Mouse (Mus musculus) naive thymus-derived CD4-positive, alpha-beta T cell, adult 2 months (primary cell): ENCODE measurements around the gene Arg2.
A peak's percentile ranks its signal among the peaks of the same experiment; 100 is the strongest.
"Not testable (repeated sequence)": the region's sequence is repeated elsewhere in the genome, so short reads cannot be mapped to it uniquely, and the experiment has no call there.

ENCODE experiments used
- DNase-seq: peaks from one replicate; pipeline ENCODE4 v3.0.0-alpha.2; 2011; ENCODE audit warnings: low read depth

The Arg2 gene

DNA sequence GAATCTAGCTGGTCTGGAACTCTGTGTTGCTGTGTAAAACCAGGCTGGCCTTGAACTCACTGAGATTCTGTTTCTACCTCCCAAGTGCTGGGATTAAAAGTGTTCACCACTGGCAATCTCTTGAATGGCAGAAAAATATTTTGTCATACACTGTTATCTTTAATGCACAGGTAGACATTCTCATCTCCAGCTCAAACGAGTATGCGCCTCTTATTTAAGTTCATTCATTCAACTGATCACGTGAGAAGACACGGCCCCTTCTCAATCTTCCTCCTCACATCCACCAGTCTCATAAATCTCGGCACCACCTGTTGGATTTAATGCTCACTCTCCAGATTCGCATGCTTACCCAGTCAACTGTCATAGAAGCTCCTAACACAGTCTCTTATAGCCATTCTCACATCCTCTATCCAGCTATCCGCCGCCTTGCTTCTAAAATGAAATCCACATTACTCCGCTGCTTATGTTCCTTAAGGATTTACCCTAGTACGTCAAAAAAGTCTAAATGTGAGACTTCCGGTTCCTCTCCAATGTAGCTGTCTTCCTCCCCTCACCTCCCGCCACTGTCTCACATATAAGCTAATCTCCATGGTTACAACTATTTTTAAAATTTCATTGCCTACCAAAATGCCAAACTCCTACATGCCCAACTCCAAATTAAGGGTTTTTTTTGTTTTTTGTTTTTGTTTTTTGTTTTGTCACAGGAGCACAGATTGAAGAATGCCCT lies 40.9 kb downstream of the Arg2 start:
- DNase-seq: no peak

DNA sequence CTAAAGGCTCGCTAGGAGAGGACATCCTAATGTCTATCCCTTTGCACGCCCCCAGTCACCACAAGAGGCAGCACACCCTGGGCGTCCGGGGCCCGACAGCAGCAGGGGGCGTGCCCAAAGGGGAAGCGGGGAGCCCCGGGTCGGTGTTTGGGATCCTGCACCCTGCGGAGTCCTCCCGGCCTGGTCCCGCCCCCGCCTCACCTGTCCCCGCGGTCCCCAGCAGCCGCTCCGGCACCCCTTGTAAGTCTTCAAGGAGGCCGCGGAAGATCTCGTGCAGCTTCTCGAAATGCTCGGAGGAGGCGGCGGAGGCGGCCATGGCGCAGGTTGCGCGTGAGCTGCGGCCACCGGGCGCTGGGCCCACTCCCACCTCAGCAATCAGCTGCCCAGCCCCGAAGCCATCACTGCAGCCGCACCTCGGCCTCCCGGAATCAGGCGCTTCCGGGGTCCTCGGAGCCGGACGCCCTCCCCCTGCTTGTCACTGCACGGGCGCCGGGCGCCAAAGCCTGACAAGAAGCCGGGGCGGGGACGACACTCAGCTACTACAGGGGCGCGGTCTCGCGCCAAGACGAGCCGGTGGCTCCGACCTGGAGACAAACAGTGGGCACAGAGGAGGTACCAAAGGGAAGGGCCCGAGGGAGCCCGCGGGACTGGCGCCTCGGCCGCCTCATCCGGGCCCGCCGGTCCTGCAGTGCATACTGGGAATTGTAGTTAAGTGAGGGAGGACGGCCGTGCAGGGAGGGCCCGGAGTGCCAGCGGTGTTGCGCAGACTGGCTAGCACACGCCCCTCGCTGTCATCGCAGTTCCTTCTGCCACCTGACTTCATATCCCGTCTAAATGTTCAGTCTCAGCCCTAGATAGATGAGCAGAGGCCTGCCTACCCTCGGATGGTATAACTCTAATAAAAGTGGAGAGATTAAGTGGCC lies 41.7 kb downstream of the Arg2 start, which contains the start of gene Vti1b:
Gene Vti1b, minus strand, starts transcription at position 649 of the 923 bp plus-strand sequence.
- peak; percentile 93 for DNase-seq

DNA sequence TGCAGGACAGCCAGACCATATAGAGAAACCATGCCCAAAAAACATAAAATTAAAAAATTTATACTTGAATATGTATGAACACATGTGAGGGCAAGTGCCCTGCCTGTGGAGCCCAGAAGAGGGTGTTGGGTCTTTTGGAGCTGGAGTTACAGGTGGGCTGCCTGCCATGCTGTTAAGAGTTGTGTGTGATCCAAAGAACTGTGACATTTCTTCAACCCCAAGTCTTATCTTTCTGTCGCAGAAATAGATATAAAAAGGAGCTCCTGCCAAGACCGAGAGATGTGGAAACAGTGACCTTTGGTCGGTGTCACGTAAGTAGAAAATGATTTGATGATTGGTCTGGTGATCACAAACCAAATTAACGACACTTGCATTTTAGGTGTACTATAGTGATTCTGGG lies 43.1 kb downstream of the Arg2 start:
- DNase-seq: no peak

DNA sequence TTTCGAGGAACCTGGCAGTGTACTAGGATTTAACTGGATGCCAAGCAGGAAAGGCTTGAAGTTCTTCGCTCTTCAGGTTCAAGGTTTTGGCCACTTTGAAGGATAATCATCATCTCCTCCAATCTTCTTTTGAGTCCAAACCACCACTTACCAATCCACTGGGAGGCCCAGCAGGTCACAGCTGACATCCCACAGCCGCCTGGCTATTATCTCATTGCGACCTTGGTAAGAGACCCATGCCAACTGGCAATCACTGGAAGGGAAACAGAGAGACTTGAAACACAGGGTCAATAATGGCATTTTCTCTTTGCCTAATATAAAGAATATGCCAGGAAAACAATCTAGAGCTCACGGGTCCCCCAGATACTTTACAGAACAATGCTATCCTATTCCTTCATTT lies 45.4 kb downstream of the Arg2 start:
- no peak for DNase-seq

DNA sequence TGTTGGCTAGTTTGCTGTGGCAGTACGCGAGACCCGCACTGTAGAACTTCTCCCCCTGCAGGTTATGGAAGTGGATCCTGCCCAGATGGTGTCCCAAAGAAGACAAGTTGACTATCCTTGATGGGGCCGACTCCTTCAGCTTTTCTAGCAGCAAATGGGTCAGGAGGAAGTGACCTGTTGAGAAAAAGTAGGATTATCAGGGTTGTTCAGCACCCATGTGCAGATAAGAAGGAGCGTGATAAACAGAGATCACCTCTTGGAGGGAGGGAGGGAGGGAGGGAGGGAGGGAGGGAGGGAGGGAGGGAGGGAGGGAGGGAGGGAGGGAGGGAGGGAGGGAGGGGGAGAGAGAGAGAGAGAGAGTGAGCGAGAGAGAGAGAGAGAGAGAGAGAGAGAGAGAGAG lies 54.6 kb downstream of the Arg2 start:
- DNase-seq: not testable (repeated sequence)

DNA sequence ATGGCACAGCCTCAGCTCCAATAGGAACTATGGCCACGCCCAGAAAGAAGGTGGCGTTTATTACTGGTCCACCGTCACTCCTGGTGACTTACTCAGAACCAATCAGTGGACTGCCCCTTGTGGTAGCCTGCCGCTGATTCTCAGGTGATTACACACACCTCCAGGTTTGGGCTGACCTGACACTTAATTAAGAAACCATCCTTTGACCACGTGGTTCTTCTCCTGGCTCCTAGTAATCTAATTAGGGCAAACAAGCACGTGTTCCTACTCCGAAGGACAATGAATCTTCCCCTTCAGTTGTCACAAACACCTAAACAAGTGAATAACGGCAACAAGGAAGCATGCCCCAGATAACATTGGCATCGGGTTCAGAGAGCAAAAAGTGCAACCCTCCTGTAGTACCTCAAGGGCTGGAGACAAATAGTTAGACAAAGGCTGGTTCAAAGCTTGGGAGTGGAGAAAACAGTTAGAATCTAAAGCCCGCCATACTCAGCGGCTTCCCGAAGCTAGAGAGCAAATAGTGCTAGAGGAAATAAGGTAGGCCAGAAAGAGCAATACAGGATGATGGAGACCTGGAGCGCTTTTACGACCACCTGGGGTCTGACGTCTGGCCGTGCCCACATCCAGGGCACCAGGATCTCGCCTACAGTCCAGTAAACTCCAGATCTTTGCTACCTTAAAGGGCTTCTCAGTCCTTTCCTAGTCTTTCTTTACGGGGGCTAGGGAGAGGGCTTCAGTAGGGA lies 60.5 kb downstream of the Arg2 start:
- peak; percentile 68 for DNase-seq

DNA sequence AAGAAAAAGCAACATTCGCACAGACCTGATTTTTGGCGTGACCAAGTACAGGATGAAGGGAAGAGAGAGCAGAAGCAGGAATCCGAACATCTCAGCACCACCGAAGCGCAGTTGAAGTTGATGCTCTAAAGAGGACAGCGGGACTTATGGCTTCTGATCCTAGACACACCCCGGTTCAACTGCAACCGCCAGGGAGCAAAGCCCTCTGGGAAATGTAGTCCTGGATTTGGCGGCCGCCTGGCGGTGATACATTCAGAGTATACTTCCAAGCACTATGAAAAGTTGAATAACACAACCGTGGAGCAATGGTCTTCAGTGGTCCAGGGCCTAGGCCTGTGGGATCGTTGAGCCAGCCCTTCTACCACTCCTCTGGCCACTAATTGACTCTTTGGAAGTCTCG lies 61.1 kb downstream of the Arg2 start:
- peak; percentile 90 for DNase-seq

DNA sequence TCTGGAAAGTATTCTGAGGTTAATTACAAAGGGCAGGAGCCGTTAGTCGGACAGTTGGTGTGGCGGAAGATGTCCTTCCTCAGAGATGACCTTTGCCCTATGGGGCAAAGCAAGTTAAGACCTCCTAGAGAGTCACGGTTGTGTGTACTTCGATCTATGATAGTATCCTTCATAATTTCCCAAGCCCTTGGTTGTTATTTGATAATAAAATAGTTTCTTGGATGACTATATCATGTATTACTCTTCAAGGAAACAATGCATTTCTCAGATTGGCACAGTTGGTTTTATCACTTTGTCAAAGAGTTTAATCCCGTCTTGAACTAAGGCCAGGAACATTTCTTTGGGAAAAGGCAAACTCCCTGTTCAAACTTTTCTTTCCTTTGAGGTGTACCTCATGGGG lies 61.6 kb downstream of the Arg2 start, which contains the start of gene Rdh11:
Gene Rdh11, minus strand, starts transcription at position 101 of the 400 bp plus-strand sequence.
- DNase-seq: no peak

DNA sequence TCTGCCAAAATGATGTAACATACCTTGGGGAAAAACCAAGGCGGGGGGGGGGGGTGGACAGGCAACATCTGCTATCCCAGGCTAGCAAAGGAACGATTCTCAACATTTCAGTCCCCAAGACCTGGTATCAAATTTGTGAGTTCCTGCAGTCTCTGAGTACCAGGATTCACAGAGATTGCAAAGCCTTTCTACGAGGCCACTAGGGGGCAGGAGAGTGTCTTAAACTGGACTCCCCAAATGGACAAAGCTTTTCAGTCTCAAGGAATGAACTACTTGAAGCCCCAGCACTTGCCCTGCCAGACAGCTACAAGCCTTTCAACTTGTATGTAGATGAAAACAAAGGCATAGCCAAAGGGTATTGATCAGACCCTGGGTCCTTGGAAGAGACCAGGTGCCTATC lies 62.9 kb downstream of the Arg2 start:
- peak; percentile 79 for DNase-seq

DNA sequence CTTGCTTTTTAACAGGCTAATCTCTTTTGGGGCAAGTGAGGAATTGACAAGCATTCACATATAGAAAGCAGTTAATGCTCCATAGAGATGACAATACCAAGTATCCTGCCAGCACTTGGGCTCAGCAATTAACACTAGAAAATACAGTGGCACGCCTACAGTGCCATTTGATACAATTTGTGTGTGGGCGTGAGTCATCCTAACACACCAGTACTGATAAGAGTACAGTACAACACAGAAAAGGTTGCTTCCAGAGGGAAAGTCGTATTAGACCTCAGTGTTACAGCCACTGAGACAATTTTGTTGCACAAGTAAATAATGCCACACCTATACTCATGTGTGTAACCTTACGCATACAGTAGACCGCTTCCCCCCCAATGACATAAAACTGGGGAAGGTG lies 66.5 kb downstream of the Arg2 start:
- no peak for DNase-seq

DNA sequence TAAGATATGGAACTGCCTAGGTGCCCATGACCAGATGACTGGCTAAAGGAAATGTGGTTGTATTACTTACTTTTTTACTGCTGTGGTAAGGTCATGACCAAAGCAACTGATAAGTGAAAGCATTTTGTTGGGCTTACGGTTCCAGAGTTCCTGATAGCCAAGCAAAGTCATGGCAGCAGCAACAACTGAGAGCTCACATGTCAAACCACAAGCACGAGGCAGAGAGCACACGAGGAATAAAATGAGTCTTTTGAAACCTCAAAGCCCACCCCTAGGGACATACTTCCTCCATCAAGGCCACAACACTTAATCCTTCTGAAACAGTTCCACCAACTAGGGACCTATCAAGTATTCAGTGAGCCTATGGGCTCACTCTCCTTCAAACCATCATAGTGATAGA lies 71.3 kb downstream of the Arg2 start:
- no peak for DNase-seq
